Mouse (Mus musculus) heart, embryonic 14.5 days (tissue): ENCODE results near the gene Zfyve28. TPM values are rescaled to one million over a fixed set of nuclear protein-coding genes. Genes with fewer than 3 reads are reported as not detected.

Experiments used
- ATAC-seq: fragments of 200-750 bp; cut with Nextera tagmentation; 2 replicates; pipeline ENCODE4 v1.8.0; 2017; ENCODE audit warnings: low read depth, moderate TSS enrichment; ENCODE audit not compliant: insufficient number of reproducible peaks, insufficient read depth, low FRiP score
- H3K27ac ChIP-seq, 2 experiments: fragments of 200-500 bp in 1 of 2; fragments of 300-500 bp in 1 of 2; sonication (generic) in 1 of 2; replicated peaks in 1 of 2; 2 replicates each; pipeline ENCODE4 v1.5.1; 2012 to 2014; ENCODE audit warnings: low read depth in 2 of 2, low read length in 2 of 2, control low read depth in 1 of 2, mild to moderate bottlenecking in 1 of 2, mixed read lengths in 1 of 2; ENCODE audit not compliant: control insufficient read depth in 1 of 2, insufficient read depth in 1 of 2
- H3K27me3 ChIP-seq: fragments of 300-500 bp; sonication (generic); 2 replicates; pipeline ENCODE4 v1.6.1; 2014; ENCODE audit warnings: mild to moderate bottlenecking, low read length, control low read depth; ENCODE audit not compliant: control insufficient read depth, insufficient read depth
- H3K36me3 ChIP-seq: fragments of 300-500 bp; sonication (generic); 2 replicates; pipeline ENCODE4 v1.6.1; 2014; ENCODE audit warnings: mild to moderate bottlenecking, control low read depth, low read length, mixed read lengths; ENCODE audit not compliant: control insufficient read depth, insufficient read depth
- H3K4me1 ChIP-seq, 2 experiments: fragments of 200-500 bp in 1 of 2; fragments of 300-500 bp in 1 of 2; sonication (generic) in 1 of 2; 2 replicates each; pipeline ENCODE4 v1.6.1; 2012 to 2014; ENCODE audit warnings: low read length in 2 of 2, control low read depth in 1 of 2, mixed read lengths in 1 of 2; ENCODE audit not compliant: control insufficient read depth in 2 of 2, insufficient read depth in 2 of 2
- H3K4me2 ChIP-seq: fragments of 300-500 bp; sonication (generic); 2 replicates; pipeline ENCODE4 v1.6.1; 2014; ENCODE audit warnings: mild to moderate bottlenecking, low read length
- H3K4me3 ChIP-seq, 2 experiments: fragments of 200-500 bp in 1 of 2; fragments of 300-500 bp in 1 of 2; sonication (generic) in 1 of 2; 2 replicates each; pipeline ENCODE4 v1.5.1; 2012 to 2014; ENCODE audit warnings: low read length in 2 of 2, mild to moderate bottlenecking in 2 of 2, control low read depth in 1 of 2, low read depth in 1 of 2, moderate library complexity in 1 of 2; ENCODE audit not compliant: control insufficient read depth in 1 of 2, insufficient read depth in 1 of 2
- H3K9ac ChIP-seq: fragments of 300-500 bp; sonication (generic); 2 replicates; pipeline ENCODE4 v1.6.1; 2014; ENCODE audit warnings: mild to moderate bottlenecking, low read length
- H3K9me3 ChIP-seq: fragments of 300-500 bp; sonication (generic); 2 replicates; pipeline ENCODE4 v1.6.1; 2016; ENCODE audit warnings: low read length, control low read depth; ENCODE audit not compliant: control insufficient read depth
- WGBS: fragments of 180-500 bp; shearing (Covaris S2); extraction: QIAGEN DNeasy Blood & Tissue Kit; methylation state at CpG from one replicate; pipeline ENCODE4 v1.1.7; 2014; 5-methylcytosine and 5-hydroxymethylcytosine counted together
- polyA plus RNA-seq: library from polyadenylated mRNA; unstranded; fragments of >200 nt; fragmentation: Nextera tagmentation; extraction: Ambion mirVana; gene quantifications from 2 replicates; pipeline ENCODE4 v1.2.1, GENCODE M21; 2014

Zfyve28 gene
- polyA plus RNA-seq, 1 experiment from 2014 or later: 0.42 TPM

DNA sequence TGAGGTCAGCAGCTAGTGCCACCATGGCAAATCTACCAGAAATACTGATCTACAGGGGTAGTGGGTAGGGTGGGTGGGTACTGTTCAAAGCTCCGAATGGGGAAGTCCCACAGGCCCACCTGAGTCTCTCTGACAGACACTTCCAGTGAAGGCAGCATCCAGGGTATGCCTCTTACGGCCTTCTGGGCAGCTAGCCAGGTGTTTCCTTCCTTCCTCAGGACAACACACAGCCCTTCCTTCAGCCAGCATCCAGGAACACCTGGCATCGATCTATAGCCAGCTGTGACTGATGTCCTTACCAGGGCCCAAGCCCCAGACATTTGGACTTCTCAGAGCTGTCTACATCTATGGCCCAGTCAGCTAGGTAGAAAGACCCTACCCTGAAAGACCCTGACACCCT lies 105.8 kb downstream of the Zfyve28 start:
- no peak overlapping the region; a peak in 1 of 4 replicates for H3K27ac ChIP-seq
- no peak for ATAC-seq

DNA sequence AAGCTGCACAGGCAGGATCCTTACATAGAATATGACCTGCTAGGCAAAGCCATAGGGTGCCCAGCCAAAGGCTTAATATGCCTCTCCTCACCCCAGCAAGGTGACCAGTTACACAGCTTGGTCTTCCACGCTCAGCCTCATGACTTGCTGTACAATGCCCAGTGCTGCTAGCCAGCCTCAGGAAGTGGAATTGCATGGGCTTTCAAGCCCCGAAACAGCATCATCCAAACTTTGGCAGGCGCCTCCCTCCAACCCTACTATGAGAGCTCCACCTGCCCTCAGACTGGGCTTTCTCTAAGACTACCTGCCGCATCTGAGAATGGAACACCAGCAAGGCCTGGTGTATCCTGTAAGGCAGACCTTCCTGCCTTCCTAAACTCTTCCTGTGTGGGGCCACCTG lies 110.4 kb downstream of the Zfyve28 start:
- no peak for ATAC-seq
- WGBS: 91% methylated on average over 4 of the region's 4 CpGs
- Histone ChIP-seq H3K27me3 (no peaks in the 10 kb centered on the region), H3K9me3 (no peaks in the 10 kb centered on the region), H3K4me1 (peaks cover 4 to 6% of the 10 kb centered on the region in 2 experiments), H3K36me3 (peaks cover 88% of the 10 kb centered on the region), H3K4me2 (no peak overlapping the region), H3K4me3 (no peak overlapping the region), H3K27ac (no peak overlapping the region), H3K9ac (no peak overlapping the region)

More for the DNA sequence above, 105.8 kb downstream of the Zfyve28 start:
- Histone ChIP-seq H3K9ac (no peak overlapping the region), H3K4me2 (no peak overlapping the region; the same call in 1 of the 2 replicates), H3K36me3 (peaks cover 44% of the 10 kb centered on the region), H3K4me3 (no peak overlapping the region), H3K27me3 (no peaks in the 10 kb centered on the region), H3K9me3 (no peaks in the 10 kb centered on the region), H3K4me1 (peaks cover 31 to 43% of the 10 kb centered on the region in 2 experiments)
- WGBS: 59% methylated on average over 3 of the region's 3 CpGs

DNA sequence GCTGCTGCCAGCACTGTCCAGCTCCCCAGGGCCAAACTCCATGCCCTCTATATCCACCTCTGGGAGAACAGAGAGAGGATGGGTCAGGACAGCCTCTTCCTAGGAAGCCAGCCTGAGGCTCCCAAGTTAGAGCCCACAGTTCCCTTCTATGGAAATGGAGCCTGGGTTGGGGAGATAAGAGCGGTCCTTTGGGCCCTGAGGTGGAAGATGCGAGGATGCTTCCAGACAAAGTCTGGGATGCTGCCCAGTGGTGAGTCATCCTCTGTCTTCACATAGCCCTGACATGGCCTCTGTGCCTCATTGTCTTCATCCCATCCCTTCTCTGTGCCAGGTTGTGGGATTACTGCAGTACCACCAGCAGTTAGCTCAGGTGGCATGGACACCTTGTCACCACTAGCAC lies 111.2 kb downstream of the Zfyve28 start:
- Histone ChIP-seq H3K4me3 (no peak overlapping the region), H3K9ac (no peak overlapping the region), H3K4me2 (no peak overlapping the region), H3K27ac (no peak overlapping the region), H3K36me3 (peaks cover 84% of the 10 kb centered on the region), H3K27me3 (no peaks in the 10 kb centered on the region), H3K9me3 (no peaks in the 10 kb centered on the region), H3K4me1 (no peaks in the 10 kb centered on the region)
- 73% methylated on average over 2 of the region's 2 CpGs for WGBS
- ATAC-seq: no peak

DNA sequence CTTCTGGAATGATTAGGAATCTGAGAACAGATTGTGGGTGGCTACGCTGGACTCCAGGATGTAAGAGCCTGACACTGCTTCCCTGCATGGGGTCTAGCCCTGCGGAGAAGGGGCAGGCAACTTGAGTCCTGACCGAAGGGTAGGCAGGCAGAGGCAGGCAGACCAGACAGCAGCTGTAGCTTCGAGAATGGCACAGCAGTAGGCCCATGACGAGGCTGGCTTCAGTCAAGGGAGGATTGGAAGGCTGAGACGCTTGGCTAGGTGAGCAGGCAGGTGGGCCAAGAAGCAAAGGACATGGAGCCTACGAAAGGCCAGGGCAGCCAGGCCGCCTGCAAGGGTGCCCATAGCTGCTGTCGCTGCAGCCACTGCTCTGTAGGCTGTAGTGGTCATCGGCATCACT lies 111.6 kb downstream of the Zfyve28 start:
- no peaks in the 10 kb centered on the region for H3K9me3 ChIP-seq
- no peak overlapping the region for H3K9ac ChIP-seq
- no peak overlapping the region for H3K4me3 ChIP-seq
- no peak overlapping the region for H3K27ac ChIP-seq
- no peaks in the 10 kb centered on the region for H3K27me3 ChIP-seq
- no peak for ATAC-seq
- H3K4me1 ChIP-seq: no peaks in the 10 kb centered on the region
- no peak overlapping the region for H3K4me2 ChIP-seq
- WGBS: 74% methylated on average over 10 of the region's 10 CpGs
- peaks cover 81% of the 10 kb centered on the region for H3K36me3 ChIP-seq

DNA sequence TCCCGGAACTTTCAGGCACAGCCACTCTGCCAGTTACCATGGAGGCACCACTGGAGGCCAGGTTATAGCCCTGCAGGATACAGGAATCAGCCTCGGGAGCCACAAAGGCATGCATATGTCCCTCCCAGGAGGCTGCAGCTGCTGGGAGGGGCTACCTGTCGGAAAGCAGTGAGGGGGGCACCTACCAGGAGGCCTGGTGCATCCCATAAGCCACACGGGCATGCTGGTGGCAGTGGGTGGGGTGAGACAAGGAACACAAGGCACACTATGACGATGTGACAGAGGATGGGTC lies 112.9 kb downstream of the Zfyve28 start:
- no peak overlapping the region for H3K9ac ChIP-seq
- 46% methylated on average over 5 of the region's 5 CpGs for WGBS
- H3K27me3 ChIP-seq: no peaks in the 10 kb centered on the region
- H3K4me1 ChIP-seq: no peaks in the 10 kb centered on the region
- no peak overlapping the region for H3K27ac ChIP-seq
- no peak for ATAC-seq
- peaks cover 71% of the 10 kb centered on the region for H3K36me3 ChIP-seq
- no peak overlapping the region for H3K4me2 ChIP-seq
- H3K9me3 ChIP-seq: no peaks in the 10 kb centered on the region
- H3K4me3 ChIP-seq: no peak overlapping the region

DNA sequence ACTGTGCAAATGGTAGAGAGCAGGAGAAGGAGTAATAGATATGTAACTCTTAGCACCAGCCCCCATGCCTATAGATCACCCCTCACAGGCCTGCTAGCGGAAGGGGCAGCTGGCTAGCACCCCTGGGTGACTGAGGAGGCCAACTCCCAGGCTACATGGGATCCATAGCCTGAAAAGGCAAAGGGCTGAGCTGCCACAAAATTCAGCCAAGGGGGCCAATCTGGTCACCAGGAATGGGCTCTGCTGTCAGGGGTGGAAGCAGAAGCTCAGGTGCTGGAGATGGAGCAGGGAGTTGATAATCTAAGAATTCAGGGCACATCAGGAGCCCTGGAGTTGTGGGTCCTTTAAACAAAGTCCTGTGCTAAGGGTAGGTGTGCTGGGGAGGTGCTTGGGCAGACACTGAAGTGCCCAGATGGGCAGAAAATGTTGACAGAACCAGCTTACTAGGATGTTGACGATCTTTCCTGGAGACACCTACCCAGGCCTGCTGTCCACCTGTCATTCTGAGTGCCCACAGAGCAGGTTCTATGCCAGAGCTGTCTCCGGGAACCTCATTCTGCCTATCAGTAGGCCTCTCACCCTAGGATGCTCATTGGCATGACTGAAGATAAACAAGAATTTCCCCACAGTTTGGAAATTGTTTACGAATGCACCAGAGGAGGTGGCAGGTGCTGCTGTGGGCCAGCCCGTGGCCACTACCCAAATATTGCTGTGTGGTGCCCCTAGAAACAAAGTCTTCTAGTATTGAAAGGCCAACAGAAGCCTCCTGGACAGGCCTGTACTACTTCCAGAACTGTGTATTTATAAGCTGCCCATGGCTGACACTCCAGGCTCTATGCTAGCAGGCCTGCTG lies 113.5 kb downstream of the Zfyve28 start:
- H3K4me1 ChIP-seq: no peaks in the 10 kb centered on the region
- 66% methylated on average over 5 of the region's 5 CpGs for WGBS
- no peak for ATAC-seq
- H3K4me3 ChIP-seq: no peak overlapping the region
- H3K27me3 ChIP-seq: no peaks in the 10 kb centered on the region
- no peaks in the 10 kb centered on the region for H3K9me3 ChIP-seq
- no peak overlapping the region for H3K9ac ChIP-seq
- H3K27ac ChIP-seq: no peak overlapping the region
- H3K4me2 ChIP-seq: no peak overlapping the region
- H3K36me3 ChIP-seq: peaks cover 66% of the 10 kb centered on the region

DNA sequence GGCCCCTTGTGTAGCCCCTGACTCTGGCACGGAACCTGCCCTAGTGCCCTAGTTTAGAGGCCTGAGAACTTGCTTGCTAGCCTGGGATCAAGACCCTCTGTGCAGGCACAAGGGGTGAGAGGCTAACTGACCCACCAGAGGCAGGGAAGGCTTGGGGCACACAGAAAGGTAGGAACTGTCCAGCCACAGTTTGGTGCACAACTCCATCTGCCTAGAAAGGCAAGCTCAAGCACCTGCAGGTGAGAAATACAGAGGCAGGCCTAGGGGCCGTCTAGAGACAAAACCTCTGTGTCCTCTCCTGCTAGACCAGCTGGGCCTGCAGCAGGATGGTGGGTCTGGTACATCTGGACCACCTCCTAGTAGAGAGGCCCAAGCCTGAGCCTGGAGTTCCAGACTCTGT lies 114.2 kb downstream of the Zfyve28 start:
- Histone ChIP-seq H3K27me3 (no peaks in the 10 kb centered on the region), H3K27ac (no peak overlapping the region), H3K4me1 (no peaks in the 10 kb centered on the region), H3K36me3 (peaks cover 59% of the 10 kb centered on the region), H3K9me3 (no peaks in the 10 kb centered on the region), H3K9ac (no peak overlapping the region), H3K4me2 (no peak overlapping the region), H3K4me3 (no peak overlapping the region)
- 78% methylated on average over 2 of the region's 2 CpGs for WGBS
- ATAC-seq: no peak

DNA sequence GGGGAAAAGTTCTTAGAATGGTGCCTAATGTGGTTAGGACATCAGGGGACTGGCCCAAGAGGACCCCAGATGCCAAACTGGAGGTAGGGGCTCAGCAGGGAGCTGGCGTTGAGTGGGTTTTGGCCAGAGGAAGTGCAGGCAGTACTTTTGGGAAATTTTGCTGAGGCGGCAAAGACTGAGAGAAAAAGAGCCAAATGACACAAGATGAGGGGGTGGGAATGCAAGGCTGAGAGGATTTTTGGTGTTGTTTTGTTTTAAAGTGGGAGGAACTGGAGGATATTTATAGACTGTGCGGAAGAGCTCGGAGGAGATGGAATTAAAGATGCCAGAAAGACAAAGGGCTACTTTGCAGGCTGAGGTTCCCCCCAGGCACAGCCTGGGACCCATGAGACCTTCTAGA lies 117.5 kb downstream of the Zfyve28 start:
- 65% methylated on average over 4 of the region's 4 CpGs for WGBS
- H3K9ac ChIP-seq: no peak overlapping the region
- H3K9me3 ChIP-seq: no peaks in the 10 kb centered on the region
- no peak overlapping the region for H3K4me2 ChIP-seq
- peaks cover 28% of the 10 kb centered on the region for H3K36me3 ChIP-seq
- ATAC-seq: no peak
- peaks cover 0 to 11% of the 10 kb centered on the region in 2 experiments; a peak in 3 of 4 replicates for H3K4me1 ChIP-seq
- no peaks in the 10 kb centered on the region for H3K27me3 ChIP-seq
- no peak overlapping the region for H3K4me3 ChIP-seq
- H3K27ac ChIP-seq: peak overlapping the region; percentile 35 to 37; a peak in 2 of 4 replicates
